Mouse (Mus musculus) cortical plate, adult 2 months (tissue): ENCODE data around the gene Fadd. TPM values are rescaled to one million over a fixed set of nuclear protein-coding genes. Genes with fewer than 3 reads are reported as not detected.

ENCODE experiments used
- H3K27ac ChIP-seq: fragments of 200-500 bp; 2 replicates; pipeline ENCODE4 v1.5.1; 2012; ENCODE audit warnings: low read length, control low read depth, inconsistent platforms; ENCODE audit not compliant: insufficient read depth
- H3K4me1 ChIP-seq: fragments of 200-500 bp; 2 replicates; pipeline ENCODE4 v1.6.1; 2011; ENCODE audit warnings: low read length; ENCODE audit not compliant: control insufficient read depth, insufficient read depth
- H3K4me3 ChIP-seq: fragments of 200-500 bp; 2 replicates; pipeline ENCODE4 v1.5.1; 2011; ENCODE audit warnings: mild to moderate bottlenecking, low read length, control low read depth; ENCODE audit not compliant: insufficient read depth
- CTCF ChIP-seq: fragments of 200-500 bp; IDR thresholded peaks from 2 replicates; pipeline ENCODE4 v1.5.1; 2011; ENCODE audit warnings: mild to moderate bottlenecking, control low read depth, low read length; ENCODE audit not compliant: insufficient read depth; ENCODE audit errors: extremely low read depth
- POLR2A ChIP-seq: fragments of 200-500 bp; IDR thresholded peaks from 2 replicates; pipeline ENCODE4 v1.6.1; 2011; ENCODE audit warnings: mild to moderate bottlenecking, low read length, control low read depth; ENCODE audit not compliant: insufficient read depth; ENCODE audit errors: extremely low read depth
- polyA plus RNA-seq: library from polyadenylated mRNA; depleted of rRNA; stranded (reverse); fragments of >200 nt; gene quantifications from 2 replicates; pipeline ENCODE4 v1.2.3, GENCODE M21; 2012; rRNA removed

Fadd gene
- polyA plus RNA-seq, 1 experiment, result 2.4 TPM

GRCm38 (mm10) chr7:144539146-144539545, 43.1 kb downstream of the Fadd start:
- no peaks in the 10 kb centered on the region; the same call in 1 of the 2 replicates for H3K4me1 ChIP-seq
- no peak overlapping the region for H3K4me3 ChIP-seq
- no peak for TF ChIP-seq CTCF
- TF ChIP-seq POLR2A, result no peak
- no peak overlapping the region for H3K27ac ChIP-seq

GRCm38 (mm10) chr7:144538030-144538644, 44.1 kb downstream of the Fadd start:
- TF ChIP-seq CTCF (no peak), POLR2A (no peak)
- Histone ChIP-seq H3K4me1 (no peaks in the 10 kb centered on the region; the same call in 1 of the 2 replicates), H3K27ac (no peak overlapping the region), H3K4me3 (no peak overlapping the region)

- no peak for TF ChIP-seq POLR2A
- Histone ChIP-seq H3K27ac (no peak overlapping the region), H3K4me1 (no peaks in the 10 kb centered on the region; the same call in 1 of the 2 replicates), H3K4me3 (no peak overlapping the region)
These were observed 45.9 kb downstream of the Fadd start for GRCm38 (mm10) chr7:144536367-144536766.

GRCm38 (mm10) chr7:144534773-144535172, 47.5 kb downstream of the Fadd start:
- H3K4me1 ChIP-seq, result peaks cover 1% of the 10 kb centered on the region; the same call in 1 of the 2 replicates

GRCm38 (mm10) chr7:144531585-144532378, 50.5 kb downstream of the Fadd start:
- H3K4me1 ChIP-seq, result peaks cover 9% of the 10 kb centered on the region; the same call in 1 of the 2 replicates
- no peak overlapping the region for H3K27ac ChIP-seq
- no peak overlapping the region for H3K4me3 ChIP-seq
- no peak for TF ChIP-seq POLR2A
- TF ChIP-seq CTCF, result no peak

More at GRCm38 (mm10) chr7:144534773-144535172, 47.5 kb downstream of the Fadd start:
- H3K4me3 ChIP-seq, result no peak overlapping the region
- TF ChIP-seq POLR2A, result no peak
- H3K27ac ChIP-seq, result no peak overlapping the region

GRCm38 (mm10) chr7:144529851-144530250, 52.4 kb downstream of the Fadd start:
- no peak for TF ChIP-seq CTCF
- TF ChIP-seq POLR2A, result no peak
- Histone ChIP-seq H3K4me3 (no peak overlapping the region), H3K4me1 (peaks cover 9% of the 10 kb centered on the region), H3K27ac (no peak overlapping the region)

GRCm38 (mm10) chr7:144527723-144528221, 54.5 kb downstream of the Fadd start:
- peaks cover 9% of the 10 kb centered on the region for H3K4me1 ChIP-seq
- TF ChIP-seq POLR2A (no peak), CTCF (no peak)
- no peak overlapping the region for H3K4me3 ChIP-seq
- no peak overlapping the region for H3K27ac ChIP-seq

Other genes starting within 250 kb of the Fadd start
- 146 and 147 TPM in 2 replicates for gene Cttn, start 111.5 kb downstream of the Fadd start, polyA plus RNA-seq
- 36.3 and 37.2 TPM in 2 replicates for gene Ppfia1, start 28.7 kb downstream of the Fadd start, polyA plus RNA-seq
- 3.0 and 3.2 TPM in 2 replicates for gene Ano1, start 169.5 kb upstream of the Fadd start, polyA plus RNA-seq